Mouse (Mus musculus) ovary, postnatal 36 days (tissue): ENCODE data around the gene Sp110.
"Not testable (repeated sequence)": the region's sequence is repeated elsewhere in the genome, so short reads cannot be mapped to it uniquely, and the experiment has no call there.

Experiments
- DNase-seq: peaks from one replicate; pipeline ENCODE4 v3.0.0; 2022; ENCODE audit warnings: low spot score, mixed read lengths

The Sp110 gene

DNA sequence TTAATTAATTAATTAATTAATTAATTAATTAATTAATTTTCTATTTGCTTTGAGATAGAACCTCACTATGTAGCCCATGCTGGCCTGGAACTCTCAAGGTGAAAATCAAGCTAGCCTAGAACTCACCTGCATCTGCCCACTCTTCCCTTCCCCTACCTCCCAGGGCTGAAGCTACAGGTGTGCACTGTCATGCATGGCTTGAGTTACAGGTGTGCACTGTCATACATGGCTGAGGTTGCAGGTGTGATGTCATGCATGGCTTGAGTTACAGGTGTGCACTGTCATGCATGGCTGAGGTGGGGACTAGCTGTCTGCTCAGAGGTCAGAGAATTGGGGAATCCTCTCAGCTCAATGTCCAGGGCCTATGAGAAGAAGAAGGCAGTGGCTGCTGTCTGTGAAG, 52.2 kb downstream of the Sp110 start:
- DNase-seq = not testable (repeated sequence)

DNA sequence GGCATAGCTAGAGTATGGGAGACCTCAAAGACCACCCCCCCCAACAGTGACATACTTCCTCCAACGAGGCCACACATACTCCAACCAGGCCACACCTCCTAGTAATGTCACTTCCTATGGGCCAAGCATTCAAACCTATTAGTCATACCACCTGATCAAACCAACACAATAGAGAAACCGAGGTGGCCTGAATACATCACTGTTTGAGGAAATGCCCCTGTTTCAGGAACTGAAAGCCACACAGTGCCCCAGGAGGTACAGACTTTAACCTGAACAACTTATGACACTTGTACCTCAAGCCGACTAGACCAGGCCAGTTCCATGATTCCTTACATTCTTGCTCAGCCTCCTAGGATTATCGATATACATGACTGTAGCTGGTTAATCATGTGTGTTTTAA, 54.8 kb downstream of the Sp110 start:
- DNase-seq = not testable (repeated sequence)

DNA sequence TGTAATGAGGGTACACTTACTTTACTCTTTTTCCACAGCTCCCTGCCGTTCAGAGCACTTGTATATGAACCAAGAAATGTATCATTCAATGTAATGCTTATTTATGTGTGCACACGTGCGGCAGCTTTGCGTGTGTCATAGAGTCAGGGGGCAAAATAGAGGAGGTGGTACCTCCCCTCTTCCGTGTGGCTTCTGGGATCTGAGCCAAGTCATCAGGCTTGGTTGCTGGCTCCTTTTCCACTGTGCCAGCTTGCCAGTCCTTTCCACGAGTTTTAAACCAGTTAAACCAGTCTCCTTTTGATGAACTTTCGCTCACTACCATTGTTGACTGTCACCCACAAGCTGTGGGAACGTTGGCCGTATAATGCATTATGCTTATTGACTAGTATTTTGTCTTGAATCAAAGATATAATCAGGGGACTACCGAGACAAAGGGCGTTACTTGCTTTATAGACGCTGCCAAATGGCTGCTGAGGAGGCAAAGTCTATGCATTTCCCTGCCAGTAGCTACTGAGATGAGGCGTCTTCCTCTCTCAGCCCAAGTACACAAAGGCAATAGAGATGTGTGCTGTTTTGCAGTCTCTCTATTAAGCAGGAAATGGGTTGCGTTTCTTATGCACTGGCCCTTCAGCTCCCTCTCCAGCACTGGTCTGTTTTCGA, 70.0 kb downstream of the Sp110 start:
- DNase-seq = not testable (repeated sequence)
